Mouse (Mus musculus): ENCODE measurements around the gene Pigq. TPM values are rescaled to one million over a fixed set of nuclear protein-coding genes. Genes with fewer than 3 reads are reported as not detected.

Pigq gene
- 51.4 and 53.0 TPM in 2 replicates for polyA plus RNA-seq (2016; fragmentation: Nextera tagmentation; extraction: Ambion mirVana)

GRCm38 (mm10) chr17:25944366-25945163, at the start of gene Pigq, which contains the start of gene Nhlrc4:
TSS of gene Pigq (minus strand) at chr17:25944936.
TSS of gene Nhlrc4 (minus strand) at chr17:25944961.
- H3K9me3 ChIP-seq = no peaks in the 10 kb centered on the region
- no peak within 1 kb of the TSS; the same call in 1 of the 2 replicates for H3K27ac ChIP-seq
- no peak within 1 kb of the TSS for H3K4me2 ChIP-seq
- 67% methylated on average over 5 of the region's 6 CpGs for WGBS
- H3K9ac ChIP-seq = no peak within 1 kb of the TSS
- H3K36me3 ChIP-seq (replicated peaks) = no peaks in the 10 kb centered on the region
- H3K27me3 ChIP-seq = peaks cover 19% of the 10 kb centered on the region
- no peak within 1 kb of the TSS for H3K4me3 ChIP-seq (replicated peaks)
- H3K4me1 ChIP-seq = peaks cover 14% of the 10 kb centered on the region
- ATAC-seq (ENCODE audit: low FRiP score) = no peak

- Histone ChIP-seq H3K4me2 (no peak overlapping the region), H3K27ac (no peak overlapping the region), H3K27me3 (no peaks in the 10 kb centered on the region), H3K4me1 (no peaks in the 10 kb centered on the region), H3K9ac (no peak overlapping the region), H3K36me3 (replicated peaks) (peaks cover 80% of the 10 kb centered on the region), H3K9me3 (no peaks in the 10 kb centered on the region), H3K4me3 (replicated peaks) (no peak overlapping the region)
- ATAC-seq (ENCODE audit: low FRiP score) = no peak
- 91% methylated on average over 3 of the region's 3 CpGs for WGBS
These were observed 48.8 kb upstream of the Pigq start for GRCm38 (mm10) chr17:25993489-25993888.

- H3K9me3 ChIP-seq = no peaks in the 10 kb centered on the region
- no peak overlapping the region for H3K27ac ChIP-seq
- H3K36me3 ChIP-seq (replicated peaks) = peaks cover 70% of the 10 kb centered on the region
- no peak overlapping the region for H3K9ac ChIP-seq
- WGBS = 95% methylated on average over 4 of the region's 4 CpGs
- H3K4me3 ChIP-seq (replicated peaks) = no peak overlapping the region
- ATAC-seq (ENCODE audit: low FRiP score) = no peak
- H3K27me3 ChIP-seq = no peaks in the 10 kb centered on the region
- H3K4me1 ChIP-seq = no peaks in the 10 kb centered on the region
- no peak overlapping the region for H3K4me2 ChIP-seq
These were observed 47.5 kb upstream of the Pigq start for GRCm38 (mm10) chr17:25992274-25992673.

- no peak overlapping the region for H3K4me3 ChIP-seq (replicated peaks)
- H3K4me1 ChIP-seq = peaks cover 3% of the 10 kb centered on the region; the same call in 1 of the 2 replicates
- H3K9ac ChIP-seq = no peak overlapping the region
- no peaks in the 10 kb centered on the region for H3K9me3 ChIP-seq
- 96% methylated on average over 5 of the region's 5 CpGs for WGBS
- peaks cover 62% of the 10 kb centered on the region for H3K36me3 ChIP-seq (replicated peaks)
- no peaks in the 10 kb centered on the region for H3K27me3 ChIP-seq
- H3K27ac ChIP-seq = no peak overlapping the region
- no peak overlapping the region for H3K4me2 ChIP-seq
- no peak for ATAC-seq (ENCODE audit: low FRiP score)
These were observed 45.6 kb upstream of the Pigq start for GRCm38 (mm10) chr17:25990331-25990730.

- H3K9ac ChIP-seq = peak within 1 kb of the TSS; percentile 82
- H3K36me3 ChIP-seq (replicated peaks) = peaks cover 21% of the 10 kb centered on the region
- under 1% methylated on average over 91 of the region's 91 CpGs for WGBS
- peaks cover 21% of the 10 kb centered on the region for H3K4me1 ChIP-seq
- H3K27ac ChIP-seq = peak within 1 kb of the TSS; percentile 82
- peak within 1 kb of the TSS; percentile 75 for H3K4me2 ChIP-seq
- no peaks in the 10 kb centered on the region for H3K27me3 ChIP-seq
- H3K9me3 ChIP-seq = no peaks in the 10 kb centered on the region
- ATAC-seq (ENCODE audit: low FRiP score) = peak; percentile 99
- H3K4me3 ChIP-seq (replicated peaks) = peak within 1 kb of the TSS; percentile 75
These were observed 40.9 kb upstream of the Pigq start, which contains the start of gene Capn15 for GRCm38 (mm10) chr17:25985306-25986294. TSS of gene Capn15 (minus strand) at chr17:25985796.

GRCm38 (mm10) chr17:25984556-25985305, 40.0 kb upstream of the Pigq start:
- Histone ChIP-seq H3K27me3 (no peaks in the 10 kb centered on the region), H3K9ac (peak overlapping the region; percentile 82), H3K4me2 (peak overlapping the region; percentile 75), H3K27ac (peak overlapping the region; percentile 82), H3K4me3 (replicated peaks) (peak overlapping the region; percentile 75), H3K36me3 (replicated peaks) (peaks cover 12% of the 10 kb centered on the region), H3K9me3 (no peaks in the 10 kb centered on the region), H3K4me1 (peaks cover 21% of the 10 kb centered on the region)
- 16% methylated on average over 17 of the region's 17 CpGs for WGBS
- no peak for ATAC-seq (ENCODE audit: low FRiP score)

- ATAC-seq (ENCODE audit: low FRiP score) = no peak
- no peaks in the 10 kb centered on the region for H3K9me3 ChIP-seq
- H3K4me1 ChIP-seq = peaks cover 21% of the 10 kb centered on the region
- peak overlapping the region; percentile 82; the same call in 1 of the 2 replicates for H3K9ac ChIP-seq
- no peaks in the 10 kb centered on the region for H3K27me3 ChIP-seq
- peak overlapping the region; percentile 75 for H3K4me2 ChIP-seq
- 94% methylated on average over 1 of the region's 1 CpGs for WGBS
- H3K4me3 ChIP-seq (replicated peaks) = peak overlapping the region; percentile 75
- H3K36me3 ChIP-seq (replicated peaks) = peaks cover 7% of the 10 kb centered on the region; the same call in 1 of the 2 replicates
- H3K27ac ChIP-seq = no peak overlapping the region
These were observed 39.3 kb upstream of the Pigq start for GRCm38 (mm10) chr17:25984066-25984465.

- no peaks in the 10 kb centered on the region for H3K9me3 ChIP-seq
- H3K4me2 ChIP-seq = no peak overlapping the region
- peaks cover 21% of the 10 kb centered on the region for H3K4me1 ChIP-seq
- 94% methylated on average over 3 of the region's 3 CpGs for WGBS
- H3K27ac ChIP-seq = no peak overlapping the region
- H3K9ac ChIP-seq = no peak overlapping the region
- ATAC-seq (ENCODE audit: low FRiP score) = no peak
- no peak overlapping the region for H3K4me3 ChIP-seq (replicated peaks)
- H3K36me3 ChIP-seq (replicated peaks) = peaks cover 6% of the 10 kb centered on the region; the same call in 1 of the 2 replicates
- no peaks in the 10 kb centered on the region for H3K27me3 ChIP-seq
These were observed 38.2 kb upstream of the Pigq start for GRCm38 (mm10) chr17:25982913-25983312.

GRCm38 (mm10) chr17:25980854-25981253, 36.1 kb upstream of the Pigq start:
- no peak overlapping the region for H3K27ac ChIP-seq
- WGBS = 91% methylated on average over 5 of the region's 5 CpGs

GRCm38 (mm10) chr17:25979829-25980738, 35.3 kb upstream of the Pigq start:
- Histone ChIP-seq H3K27ac (no peak overlapping the region), H3K9ac (no peak overlapping the region), H3K36me3 (replicated peaks) (peaks cover 6% of the 10 kb centered on the region; the same call in 1 of the 2 replicates), H3K4me1 (peaks cover 17% of the 10 kb centered on the region), H3K4me2 (no peak overlapping the region), H3K9me3 (no peaks in the 10 kb centered on the region), H3K4me3 (replicated peaks) (no peak overlapping the region), H3K27me3 (no peaks in the 10 kb centered on the region)
- no peak for ATAC-seq (ENCODE audit: low FRiP score)
- 92% methylated on average over 5 of the region's 5 CpGs for WGBS

More at GRCm38 (mm10) chr17:25980854-25981253, 36.1 kb upstream of the Pigq start:
- no peaks in the 10 kb centered on the region for H3K9me3 ChIP-seq
- peaks cover 6% of the 10 kb centered on the region; the same call in 1 of the 2 replicates for H3K36me3 ChIP-seq (replicated peaks)
- H3K4me1 ChIP-seq = peaks cover 17% of the 10 kb centered on the region
- H3K27me3 ChIP-seq = no peaks in the 10 kb centered on the region
- no peak overlapping the region for H3K4me3 ChIP-seq (replicated peaks)
- no peak for ATAC-seq (ENCODE audit: low FRiP score)
- no peak overlapping the region for H3K4me2 ChIP-seq
- no peak overlapping the region for H3K9ac ChIP-seq

All from forebrain, embryonic 12.5 days (tissue).